Mouse (Mus musculus) megakaryocyte, embryonic 14.5 days (primary cell): ENCODE measurements around the gene Kcnk18. TPM values are rescaled to one million over a fixed set of nuclear protein-coding genes. Genes with fewer than 3 reads are reported as not detected.

ENCODE experiments used
- H3K27me3 ChIP-seq: replicated peaks from 2 replicates; pipeline ENCODE3; 2012; ENCODE audit warnings: inconsistent platforms
- H3K36me3 ChIP-seq: replicated peaks from 2 replicates; pipeline ENCODE3; 2012; ENCODE audit warnings: low read length, inconsistent platforms, mixed read lengths
- H3K4me1 ChIP-seq: 2 replicates; pipeline ENCODE4 v1.6.1; 2012; ENCODE audit warnings: inconsistent platforms
- H3K4me3 ChIP-seq: replicated peaks from 2 replicates; pipeline ENCODE3; 2012; ENCODE audit warnings: moderate library complexity, mild to moderate bottlenecking, inconsistent platforms
- H3K9me3 ChIP-seq: 2 replicates; pipeline ENCODE4 v1.6.1; 2012; ENCODE audit warnings: inconsistent platforms
- FLI1 ChIP-seq: IDR thresholded peaks from 2 replicates; pipeline ENCODE4 v1.6.1; 2012; ENCODE audit warnings: low read length, inconsistent platforms, mixed read lengths
- GATA1 ChIP-seq: IDR thresholded peaks from 3 replicates; pipeline ENCODE4 v1.6.1; 2012; ENCODE audit warnings: mixed read lengths, low read length, inconsistent platforms, borderline replicate concordance
- polyA plus RNA-seq: library from polyadenylated mRNA; stranded (reverse); fragments of >175 nt; gene quantifications from 2 replicates; pipeline ENCODE4 v1.2.3, GENCODE M21; 2012; ENCODE audit warnings: low replicate concordance; ENCODE audit not compliant: insufficient read depth

Kcnk18 gene
- polyA plus RNA-seq, result not detected in 2 replicates

- TF ChIP-seq GATA1 (no peak), FLI1 (no peak)
Measured at GRCm38 (mm10) chr19:59218991-59219390, at the start of gene Kcnk18. Gene Kcnk18 (plus strand): TSS chr19:59219214.

DNA sequence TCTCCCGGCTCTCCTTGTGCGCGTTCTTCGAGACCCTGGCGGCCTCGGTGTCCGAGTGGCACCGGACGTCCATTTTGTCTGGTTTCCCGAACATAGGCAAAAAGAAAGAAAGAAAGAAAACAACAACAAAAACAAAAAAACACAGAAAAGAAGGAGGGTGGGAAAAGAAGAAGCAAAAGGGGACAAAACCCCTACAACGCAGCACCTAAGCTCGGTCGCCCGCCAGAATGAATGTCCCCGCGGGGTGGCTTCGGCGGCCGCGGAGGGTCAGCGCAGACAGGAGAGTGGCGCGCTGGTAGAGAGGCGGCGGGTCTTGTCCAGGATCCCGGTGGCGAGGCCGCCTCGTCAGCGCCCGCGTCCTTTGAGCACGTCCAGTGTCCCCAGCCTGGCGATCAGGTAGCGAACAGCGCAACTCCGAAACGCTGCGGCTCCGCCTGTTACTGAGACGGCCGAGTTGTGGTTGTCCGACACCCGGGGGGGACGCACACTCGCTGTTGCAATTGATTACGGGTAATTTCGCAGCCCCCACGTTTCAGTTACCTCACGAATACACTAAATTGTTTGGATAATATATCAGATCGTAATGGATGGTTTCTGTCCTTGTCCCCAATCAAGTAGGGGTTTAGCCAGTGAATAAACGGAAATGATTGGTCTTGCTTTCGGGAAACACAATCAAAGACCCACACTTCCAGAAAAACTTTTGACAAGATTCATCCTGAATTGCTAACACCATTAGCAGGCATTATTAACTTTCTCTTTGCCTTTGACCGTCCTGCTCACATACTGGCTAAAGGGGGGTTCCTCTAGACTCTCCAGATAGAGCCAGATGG lies 48.9 kb upstream of the Kcnk18 start, which contains the start of gene Vax1:
Gene Vax1, minus strand, starts transcription at position 121 of the 830 bp plus-strand sequence.
- TF ChIP-seq FLI1 (no peak), GATA1 (no peak)
- H3K4me3 ChIP-seq, result peak within 1 kb of the TSS; percentile 80
- peaks cover 95% of the 10 kb centered on the region for H3K27me3 ChIP-seq
- H3K36me3 ChIP-seq, result no peaks in the 10 kb centered on the region
- H3K4me1 ChIP-seq, result peaks cover 26% of the 10 kb centered on the region
- no peaks in the 10 kb centered on the region for H3K9me3 ChIP-seq

More at GRCm38 (mm10) chr19:59218991-59219390, at the start of gene Kcnk18:
- H3K36me3 ChIP-seq, result no peaks in the 10 kb centered on the region
- peaks cover 14% of the 10 kb centered on the region for H3K27me3 ChIP-seq
- no peaks in the 10 kb centered on the region for H3K9me3 ChIP-seq
- H3K4me3 ChIP-seq, result no peak within 1 kb of the TSS
- H3K4me1 ChIP-seq, result peaks cover 5% of the 10 kb centered on the region

DNA sequence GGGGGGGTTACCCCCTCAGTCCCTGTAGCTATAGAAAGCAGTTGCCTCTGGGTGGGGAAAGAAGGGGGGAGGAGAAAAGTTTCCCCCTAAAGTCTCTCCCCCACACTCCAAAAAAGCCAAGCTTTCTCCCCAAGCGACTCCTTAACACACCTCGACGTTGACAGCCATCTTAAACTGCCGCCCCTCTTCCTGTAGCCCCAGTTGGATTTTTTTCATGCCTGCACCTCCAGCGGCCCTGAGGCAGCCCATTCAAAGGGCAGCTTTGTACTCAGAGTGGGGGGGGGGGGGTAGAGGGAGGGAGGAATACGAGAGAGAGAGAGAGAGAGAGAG lies 48.3 kb upstream of the Kcnk18 start:
- peaks cover 26% of the 10 kb centered on the region for H3K4me1 ChIP-seq
- no peak overlapping the region for H3K4me3 ChIP-seq
- H3K27me3 ChIP-seq, result peaks cover 94% of the 10 kb centered on the region
- TF ChIP-seq GATA1 (no peak), FLI1 (no peak)
- H3K9me3 ChIP-seq, result no peaks in the 10 kb centered on the region
- no peaks in the 10 kb centered on the region for H3K36me3 ChIP-seq

- H3K4me1 ChIP-seq, result peaks cover 23% of the 10 kb centered on the region
- peaks cover 92% of the 10 kb centered on the region for H3K27me3 ChIP-seq
- TF ChIP-seq GATA1, result no peak
- no peak for TF ChIP-seq FLI1
- H3K36me3 ChIP-seq, result no peaks in the 10 kb centered on the region
- no peak overlapping the region for H3K4me3 ChIP-seq
- no peaks in the 10 kb centered on the region for H3K9me3 ChIP-seq
Measured at GRCm38 (mm10) chr19:59171151-59171870, 47.7 kb upstream of the Kcnk18 start.

DNA sequence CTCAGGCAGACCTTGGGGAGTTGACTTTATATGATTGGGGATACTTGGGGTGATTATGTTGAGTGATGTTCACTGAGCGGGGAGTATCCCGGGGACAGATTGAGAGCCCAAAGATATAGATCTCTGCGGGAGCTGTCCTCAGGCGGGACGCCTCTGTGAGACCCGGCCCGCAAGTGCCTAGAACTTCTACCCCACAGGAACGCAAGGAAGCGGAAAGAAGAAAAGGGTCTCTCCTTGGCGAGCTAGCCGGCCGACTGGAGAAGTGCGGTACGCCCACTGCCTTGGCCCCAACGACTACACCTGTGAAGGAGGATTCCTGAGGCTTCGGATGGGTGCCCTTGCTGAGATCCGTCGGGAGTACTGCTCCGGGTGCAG lies 47.2 kb upstream of the Kcnk18 start:
- TF ChIP-seq GATA1 (no peak), FLI1 (no peak)
- peaks cover 17% of the 10 kb centered on the region for H3K4me1 ChIP-seq
- H3K4me3 ChIP-seq, result no peak overlapping the region
- H3K9me3 ChIP-seq, result no peaks in the 10 kb centered on the region
- H3K27me3 ChIP-seq, result peaks cover 89% of the 10 kb centered on the region
- no peaks in the 10 kb centered on the region for H3K36me3 ChIP-seq

- H3K36me3 ChIP-seq, result no peaks in the 10 kb centered on the region
- peaks cover 83% of the 10 kb centered on the region for H3K27me3 ChIP-seq
- no peaks in the 10 kb centered on the region for H3K9me3 ChIP-seq
- H3K4me1 ChIP-seq, result peaks cover 16% of the 10 kb centered on the region
- no peak for TF ChIP-seq FLI1
- no peak for TF ChIP-seq GATA1
- H3K4me3 ChIP-seq, result no peak overlapping the region
Measured at GRCm38 (mm10) chr19:59172781-59173180, 46.2 kb upstream of the Kcnk18 start.

GRCm38 (mm10) chr19:59173341-59174015 lies 45.5 kb upstream of the Kcnk18 start:
- H3K4me1 ChIP-seq, result peaks cover 16% of the 10 kb centered on the region
- no peak overlapping the region for H3K4me3 ChIP-seq
- H3K27me3 ChIP-seq, result peaks cover 79% of the 10 kb centered on the region
- no peak for TF ChIP-seq GATA1
- no peaks in the 10 kb centered on the region for H3K9me3 ChIP-seq
- no peaks in the 10 kb centered on the region for H3K36me3 ChIP-seq

DNA sequence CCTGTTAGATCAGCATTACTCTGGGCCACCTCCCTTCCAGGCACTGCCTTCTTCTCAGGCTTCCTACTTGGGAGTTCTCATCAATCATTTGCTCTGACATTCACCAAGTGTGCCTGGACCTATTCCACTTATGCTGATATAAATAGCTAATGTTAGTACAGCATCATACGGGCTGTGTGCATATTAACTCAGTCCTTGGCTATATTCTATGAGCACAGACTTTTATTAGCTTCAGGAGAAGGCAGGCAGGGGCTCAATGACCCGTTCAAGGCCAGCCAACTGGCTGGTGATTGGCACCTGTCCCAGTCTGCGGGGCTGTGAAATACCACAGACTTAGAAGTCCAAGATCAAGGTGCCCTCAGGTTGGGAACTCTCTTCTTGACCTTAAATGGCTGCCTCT lies 35.0 kb upstream of the Kcnk18 start:
- H3K36me3 ChIP-seq, result no peaks in the 10 kb centered on the region
- H3K4me1 ChIP-seq, result no peaks in the 10 kb centered on the region
- H3K4me3 ChIP-seq, result no peak overlapping the region
- TF ChIP-seq GATA1, result no peak
- no peak for TF ChIP-seq FLI1
- H3K9me3 ChIP-seq, result no peaks in the 10 kb centered on the region
- peaks cover 57% of the 10 kb centered on the region for H3K27me3 ChIP-seq

GRCm38 (mm10) chr19:59188981-59189380 lies 30.0 kb upstream of the Kcnk18 start:
- Histone ChIP-seq H3K4me1 (peaks cover 9% of the 10 kb centered on the region), H3K9me3 (no peaks in the 10 kb centered on the region), H3K4me3 (no peak overlapping the region), H3K36me3 (no peaks in the 10 kb centered on the region), H3K27me3 (peaks cover 76% of the 10 kb centered on the region)
- TF ChIP-seq GATA1 (no peak), FLI1 (no peak)
